Mouse (Mus musculus) retina, postnatal 1 day (tissue): ENCODE measurements around the gene Hdac10.

Source experiments
- DNase-seq: peaks from one replicate; pipeline ENCODE4 v3.0.0-alpha.2; 2012

The Hdac10 gene

GRCm38 (mm10) chr15:89128382-89129350, at the start of gene Hdac10:
TSS of gene Hdac10 (minus strand) at chr15:89128700.
- DNase-seq = peak; percentile 90

DNA sequence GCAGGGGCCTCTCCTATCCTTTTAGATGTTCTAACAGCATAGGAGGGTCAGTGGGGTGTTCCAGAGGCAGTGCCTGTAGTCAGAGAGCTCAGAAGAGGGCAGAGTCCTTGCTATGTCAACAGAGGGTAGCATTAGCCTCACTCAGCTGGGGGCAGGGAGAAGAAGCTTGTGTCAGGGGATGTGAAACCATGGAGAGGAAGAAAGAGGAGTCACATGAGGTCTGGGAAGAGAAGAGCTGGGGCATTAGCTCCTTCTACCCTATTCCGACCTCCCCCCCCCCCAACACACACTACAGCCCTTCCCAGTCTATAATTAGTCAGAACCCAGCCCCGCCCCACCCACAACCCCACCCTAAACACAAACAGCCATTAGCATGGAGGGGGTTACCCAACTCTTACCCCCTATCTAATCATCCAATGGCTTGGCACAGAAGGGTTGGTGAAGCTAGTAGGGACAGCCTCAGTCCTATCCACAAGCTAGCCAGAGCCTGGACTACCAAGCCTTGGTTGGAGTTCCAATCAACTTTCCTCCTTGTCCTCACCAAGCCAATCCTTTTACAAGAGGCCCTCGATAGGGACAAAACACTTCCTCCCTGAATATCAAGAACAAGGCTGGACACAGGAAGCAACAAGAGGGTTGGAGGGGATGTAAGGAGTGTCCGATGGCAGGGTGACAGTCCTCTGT, 49.2 kb upstream of the Hdac10 start:
- DNase-seq = no peak

- DNase-seq = peak; percentile 48
Observed at GRCm38 (mm10) chr15:89177121-89177520, 48.6 kb upstream of the Hdac10 start.

GRCm38 (mm10) chr15:89175411-89176155, 47.1 kb upstream of the Hdac10 start:
- no peak for DNase-seq

DNA sequence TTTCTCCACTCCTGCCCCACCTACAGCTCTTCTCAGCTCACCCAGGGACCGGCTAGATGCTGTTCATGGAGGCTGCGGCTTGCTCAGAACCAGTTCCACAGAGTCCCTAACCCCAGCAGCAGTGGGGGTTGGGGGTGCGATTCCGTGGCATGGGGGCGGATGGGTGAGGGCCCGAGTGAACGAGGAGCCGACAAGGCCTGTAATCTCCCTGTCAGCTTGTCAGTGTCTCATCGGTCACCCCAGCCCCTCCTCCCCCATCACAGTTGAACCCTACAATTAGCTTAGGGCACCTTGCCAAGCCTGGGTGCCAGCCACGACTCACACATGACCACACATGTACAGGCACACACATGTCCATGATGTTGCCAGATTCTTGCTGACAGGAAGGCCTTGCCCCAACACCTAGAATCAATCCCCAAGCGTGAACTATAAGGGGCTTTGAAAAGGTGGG, 46.4 kb upstream of the Hdac10 start:
- DNase-seq = peak; percentile 36

DNA sequence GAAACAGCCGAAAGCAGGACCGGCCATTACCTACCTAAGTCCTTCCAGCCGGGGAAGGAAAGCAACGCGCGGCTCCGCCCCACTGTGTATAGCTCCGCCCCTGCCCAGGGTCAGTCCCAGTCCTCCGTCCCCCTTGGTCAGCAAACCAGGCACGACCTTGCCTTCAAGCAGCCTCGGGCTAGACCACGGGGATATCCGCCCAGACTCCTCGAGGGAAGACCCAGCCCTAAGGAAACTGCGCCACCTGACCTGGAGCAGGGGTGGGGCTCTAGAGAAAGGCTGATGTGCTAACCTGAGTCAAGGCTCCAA, 45.4 kb upstream of the Hdac10 start:
- DNase-seq = peak; percentile 74

DNA sequence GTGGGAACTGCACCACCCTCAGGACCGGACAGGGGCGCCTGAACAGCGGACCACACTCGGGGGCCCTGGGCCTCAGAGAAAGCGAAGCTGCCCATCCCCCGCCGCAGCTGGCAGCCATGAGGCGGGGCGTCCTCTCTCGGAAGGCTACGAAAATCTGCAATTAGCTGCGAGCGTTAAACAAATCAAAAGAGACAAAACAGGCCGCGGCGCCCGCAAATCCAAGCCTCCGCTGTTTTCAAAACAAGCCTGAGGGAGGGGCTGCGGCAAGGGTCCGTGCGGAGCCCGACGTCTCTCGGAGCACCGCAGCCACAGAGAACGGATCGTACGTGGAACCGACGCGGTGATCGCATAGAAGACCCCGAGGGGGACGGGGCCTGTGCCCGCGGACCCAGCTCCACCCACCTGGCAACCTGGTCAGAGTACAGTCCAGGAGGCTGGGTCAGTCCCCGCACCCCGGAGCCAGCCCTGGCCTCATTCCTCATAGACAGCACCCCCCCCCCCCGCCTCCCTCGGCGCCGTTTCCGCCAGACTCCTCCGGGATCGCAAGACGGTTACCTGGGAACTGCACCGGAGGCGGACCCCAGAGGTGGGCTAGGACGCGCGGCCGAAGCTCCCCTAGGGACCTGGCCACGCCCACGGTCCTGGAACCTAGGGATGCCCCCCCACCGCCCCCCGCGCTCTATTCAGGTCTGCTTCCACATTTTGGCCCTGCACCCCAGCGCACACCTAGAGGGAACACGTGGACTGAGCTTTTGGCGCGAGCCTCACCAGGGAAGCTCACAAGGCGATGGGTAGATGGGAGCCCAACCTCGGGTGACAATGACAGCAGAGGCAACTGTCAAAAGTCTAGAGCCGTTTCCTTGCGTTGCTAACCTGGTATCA, 44.8 kb upstream of the Hdac10 start:
- DNase-seq = peak; percentile 82

- DNase-seq = no peak
Observed at GRCm38 (mm10) chr15:89172276-89172935, 43.9 kb upstream of the Hdac10 start.

DNA sequence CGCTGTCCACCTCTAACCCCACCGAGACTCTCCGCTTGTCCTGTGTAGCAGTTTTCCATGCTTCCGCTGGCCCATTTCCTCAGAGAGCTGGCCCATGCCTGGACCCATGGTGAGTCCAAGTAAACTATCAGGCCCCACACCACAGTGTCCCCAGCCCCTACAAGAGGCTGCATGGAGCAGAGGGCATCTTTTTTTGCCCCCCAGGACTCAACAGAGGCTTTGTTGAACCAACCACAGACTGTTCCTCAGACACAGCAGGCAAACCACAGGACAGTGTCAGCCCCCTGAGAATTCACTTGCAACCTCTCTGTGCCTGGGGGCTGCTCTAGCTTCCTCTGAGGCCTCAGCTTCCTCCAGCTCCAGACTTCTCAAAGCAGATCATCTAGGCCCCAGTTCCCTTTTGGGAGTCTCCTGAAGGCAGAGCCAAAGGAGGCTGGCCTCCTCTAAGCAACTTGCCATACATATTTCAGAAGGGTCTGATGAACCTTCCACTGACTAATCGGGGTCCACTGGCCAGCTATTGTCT, 43.1 kb upstream of the Hdac10 start:
- no peak for DNase-seq

DNA sequence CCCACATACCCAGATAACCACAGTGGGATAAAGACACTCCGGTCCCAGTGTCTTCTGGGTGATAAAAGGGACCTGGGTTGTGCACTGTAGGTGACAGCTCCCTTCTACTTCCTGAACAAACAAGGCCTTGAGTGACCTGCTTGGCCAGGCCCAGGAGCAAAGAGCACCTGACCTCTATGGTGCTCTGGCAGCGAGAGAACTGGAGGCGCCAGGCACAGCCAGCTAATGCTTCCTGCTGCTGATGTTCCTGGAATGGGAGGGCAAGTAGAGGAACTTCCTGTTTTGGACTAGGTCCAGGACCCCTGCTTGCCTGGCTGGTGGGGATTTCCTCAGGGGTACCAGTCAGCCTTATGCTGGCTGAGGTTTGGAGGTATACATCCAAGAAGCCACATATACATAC, 41.6 kb upstream of the Hdac10 start:
- DNase-seq = no peak

DNA sequence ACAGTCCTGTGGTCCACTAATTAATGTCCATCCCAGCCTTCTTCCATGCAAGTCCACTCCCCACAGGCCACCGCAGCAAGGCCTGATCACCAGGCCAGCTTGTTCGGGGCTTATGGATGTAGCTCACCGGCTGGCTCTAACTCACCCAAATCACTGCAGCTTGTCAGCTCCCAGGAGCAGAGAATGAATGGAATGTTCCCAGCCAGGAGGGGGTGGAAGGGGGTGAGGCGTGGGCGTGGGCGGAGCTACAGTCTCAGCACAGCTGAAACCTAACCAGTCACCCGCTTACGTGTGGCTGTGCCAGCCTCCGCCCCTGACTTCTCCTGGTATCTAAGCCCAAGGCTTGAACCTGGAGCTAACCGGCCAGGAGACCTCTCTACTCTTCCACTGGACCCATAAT, 40.9 kb upstream of the Hdac10 start:
- DNase-seq = peak; percentile 88

GRCm38 (mm10) chr15:89168922-89169321, 40.4 kb upstream of the Hdac10 start:
- DNase-seq = no peak

DNA sequence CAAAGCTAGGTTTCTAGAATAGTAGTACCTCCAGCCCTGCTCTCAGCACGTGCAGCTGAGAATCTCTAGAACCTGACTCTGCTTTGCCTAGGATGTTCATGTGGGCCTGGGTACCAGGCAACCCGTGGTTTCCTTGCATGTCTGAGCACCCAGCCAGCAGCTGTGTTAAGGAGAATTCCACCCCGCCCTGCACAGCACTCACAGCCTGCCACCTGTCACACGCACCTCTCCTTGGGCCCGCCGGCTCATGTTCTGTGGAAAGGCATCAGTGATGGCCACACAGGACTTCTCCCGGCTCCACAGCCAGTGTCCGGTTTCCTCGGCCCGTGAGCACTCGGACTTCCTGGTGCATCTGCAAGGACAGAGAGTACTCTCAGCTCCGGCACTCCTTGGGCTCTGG, 37.0 kb upstream of the Hdac10 start:
- no peak for DNase-seq

DNA sequence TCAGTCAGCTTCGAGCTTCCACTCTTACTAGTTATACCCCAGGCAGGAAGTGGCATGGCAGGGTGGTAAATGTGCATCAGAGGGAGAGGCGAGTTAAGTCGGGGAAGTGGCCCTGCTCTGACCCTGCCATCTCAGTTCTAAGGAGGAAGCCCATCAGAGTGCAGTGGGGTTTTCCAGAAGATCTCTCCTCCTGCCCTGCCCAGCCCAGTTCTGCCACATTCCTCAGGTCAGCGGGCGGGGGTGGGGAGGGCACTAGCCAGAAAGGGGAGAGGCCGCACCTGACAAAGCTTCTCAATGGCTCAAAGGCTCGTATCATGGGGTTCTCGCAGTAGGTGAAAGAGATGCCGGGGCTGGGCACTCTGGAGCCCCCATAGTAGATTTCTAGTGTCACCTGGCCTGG, 32.9 kb upstream of the Hdac10 start:
- DNase-seq = no peak

DNA sequence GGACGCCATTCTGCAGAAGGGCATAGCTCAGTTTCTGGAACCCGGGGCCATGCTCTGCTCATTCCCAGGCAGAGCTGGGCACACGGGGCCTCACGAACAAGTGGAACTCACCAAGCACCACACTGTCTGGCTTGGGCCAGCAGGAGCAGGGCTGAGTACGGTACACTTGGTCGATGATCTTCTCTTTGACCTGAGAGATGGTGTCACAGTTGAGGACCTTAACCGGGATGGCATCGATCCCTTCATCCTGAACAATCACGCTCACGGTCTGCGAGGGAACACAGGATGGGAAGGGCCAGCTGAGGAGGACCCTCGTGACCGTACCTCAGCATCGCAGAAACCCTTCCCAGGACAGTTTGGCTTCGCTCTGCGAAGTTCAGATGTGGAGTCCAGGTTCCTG, 30.0 kb upstream of the Hdac10 start:
- DNase-seq = no peak

DNA sequence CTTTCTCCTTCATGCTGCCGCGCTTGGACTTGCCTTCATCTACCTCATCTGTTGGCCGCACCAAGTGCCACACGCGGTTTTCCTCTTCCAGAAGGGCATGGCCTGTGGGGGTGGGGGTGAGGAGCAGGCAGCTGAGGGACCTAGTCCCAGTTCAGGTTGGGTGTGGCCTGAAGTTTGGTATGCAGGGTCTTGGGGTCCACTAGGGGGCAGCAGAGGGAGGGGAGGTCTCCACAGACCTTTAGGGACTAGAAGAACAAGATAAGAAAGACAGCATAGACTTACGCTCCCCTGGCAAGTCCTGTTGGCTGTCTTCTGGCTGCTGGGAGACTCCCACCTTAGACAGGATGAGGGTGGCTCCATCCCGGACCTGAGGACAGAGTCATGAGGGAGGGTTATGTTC, 29.5 kb upstream of the Hdac10 start:
- peak; percentile 88 for DNase-seq

- DNase-seq = peak; percentile 56
Observed at GRCm38 (mm10) chr15:89152312-89152711, 23.8 kb upstream of the Hdac10 start.

- DNase-seq = peak; percentile 49
Observed at GRCm38 (mm10) chr15:89150041-89150390, 21.5 kb upstream of the Hdac10 start.

DNA sequence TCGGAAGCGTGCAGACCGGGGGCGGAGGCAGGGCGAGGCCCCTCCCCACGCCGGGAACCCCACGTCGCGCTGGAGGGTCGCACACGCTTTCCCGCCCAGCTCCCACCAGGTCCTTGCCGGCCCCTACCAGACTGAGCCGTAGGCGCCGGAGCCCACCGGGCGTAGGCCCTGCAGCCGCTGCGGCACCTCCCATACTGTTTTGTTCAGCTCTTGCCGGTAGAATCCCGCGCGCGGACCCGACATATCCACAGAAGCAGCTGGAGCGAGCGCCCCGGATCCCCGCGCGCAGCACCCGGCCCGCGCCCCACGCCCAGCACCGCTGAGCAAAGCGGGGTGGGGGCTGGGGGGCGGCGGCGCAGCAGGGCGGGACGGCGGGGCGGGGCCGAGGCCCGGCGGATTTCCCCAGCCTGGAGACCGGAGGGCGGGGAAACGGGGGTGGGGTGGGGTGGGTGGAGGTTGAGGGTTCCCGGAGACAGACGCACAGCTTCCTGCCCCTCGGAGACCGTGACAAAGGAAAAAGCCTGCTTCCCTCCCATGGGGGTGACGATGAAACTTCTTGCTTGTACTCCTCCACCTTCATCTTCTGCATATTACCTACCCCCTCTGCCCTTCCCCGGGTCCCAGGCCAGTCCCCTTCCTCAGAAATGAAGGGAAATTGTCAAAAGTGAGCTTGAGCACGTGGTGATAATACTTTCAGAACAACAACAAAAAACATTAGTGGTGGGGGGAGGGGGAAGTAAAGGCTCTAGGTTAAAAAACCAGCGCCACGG, 21.0 kb upstream of the Hdac10 start, which contains the start of gene Mapk11:
TSS of gene Mapk11 (minus strand) at position 358 of the 770 bp plus-strand sequence.
- peak; percentile 67 for DNase-seq

DNA sequence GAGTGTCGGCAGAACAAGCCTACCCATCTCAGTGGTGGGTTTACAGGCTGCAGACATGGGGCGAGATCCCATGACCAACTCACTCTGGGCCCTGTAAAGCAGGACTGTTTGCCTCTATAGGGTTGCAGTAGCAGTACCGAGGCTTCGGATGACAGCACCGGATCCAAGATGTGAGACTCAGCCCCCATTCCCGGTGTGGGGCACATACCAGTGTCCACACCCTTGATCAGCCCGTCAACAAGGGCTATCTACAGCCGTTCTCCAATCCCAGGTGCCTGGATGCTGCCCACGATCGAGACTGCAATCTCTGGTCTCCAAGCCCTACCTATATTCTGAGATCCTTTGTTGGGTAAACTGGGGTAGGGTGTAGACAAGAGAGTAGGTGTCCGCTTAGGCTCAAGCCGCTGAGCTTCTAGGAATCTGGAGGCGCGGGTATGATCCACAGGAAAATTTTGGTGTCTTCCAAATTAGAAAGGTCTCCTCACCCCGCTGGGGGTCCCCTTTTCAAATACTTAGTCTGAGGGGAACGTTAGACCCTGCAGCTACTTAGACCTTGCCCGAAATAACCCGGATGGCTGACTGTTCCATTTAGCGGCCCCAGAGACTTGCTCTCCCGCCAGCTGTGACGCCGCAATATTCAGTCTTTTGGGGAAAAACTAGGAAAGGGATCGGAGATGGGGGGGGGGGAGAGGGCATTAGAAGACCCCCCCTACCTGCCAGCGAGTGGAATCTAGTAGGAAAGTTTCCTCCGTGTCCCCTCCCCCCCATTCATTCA, 20.2 kb upstream of the Hdac10 start:
- peak; percentile 13 for DNase-seq
